Mouse (Mus musculus): Measurements from ENCODE around the gene Prr19. TPM values are rescaled to one million over a fixed set of nuclear protein-coding genes. Genes with fewer than 3 reads are reported as not detected.

The Prr19 gene
- polyA plus RNA-seq, 2 experiments, result 0.44 to 1.1 TPM

GRCm38 (mm10) chr7:25269545-25270271 is 31.5 kb upstream of the Prr19 start:
- Histone ChIP-seq H3K4me2 (replicated peaks; ENCODE audit: low read depth, low read length, severe bottlenecking) (peak overlapping the region; percentile 78), H3K36me3 (ENCODE audit: control insufficient read depth, insufficient read depth, low read length) (peaks cover 36% of the 10 kb centered on the region), H3K9me3 (ENCODE audit: control insufficient read depth, low read length) (no peaks in the 10 kb centered on the region), H3K27me3 (ENCODE audit: control insufficient read depth, insufficient read depth, low read length) (no peaks in the 10 kb centered on the region), H3K4me1 (ENCODE audit: control insufficient read depth, insufficient read depth, low read length) (peaks cover 20% of the 10 kb centered on the region), H3K9ac (ENCODE audit: low read depth, low read length, severe bottlenecking) (0 out of 2 replicates have a peak overlapping the region, but pooled peaks have one; percentile 72), H3K27ac (replicated peaks; ENCODE audit: low read depth, low read length) (no peak overlapping the region), H3K4me3 (replicated peaks; ENCODE audit: low read length) (peak overlapping the region; percentile 79)
- ATAC-seq (ENCODE audit: low FRiP score, low read depth), result no peak
- no peak for DNase-seq (ENCODE audit: low spot score)
- 91% methylated on average over 8 of the region's 8 CpGs for WGBS
- no peak for TF ChIP-seq POLR2A (IDR thresholded peaks at IDR 0.05; ENCODE audit: borderline replicate concordance, extremely low read depth, insufficient read depth, insufficient read length)

- no peak for TF ChIP-seq POLR2A (IDR thresholded peaks at IDR 0.05; ENCODE audit: borderline replicate concordance, extremely low read depth, insufficient read depth, insufficient read length)
- H3K27me3 ChIP-seq (ENCODE audit: control insufficient read depth, insufficient read depth, low read length), result no peaks in the 10 kb centered on the region
- H3K27ac ChIP-seq (replicated peaks; ENCODE audit: low read depth, low read length), result no peak overlapping the region
- H3K36me3 ChIP-seq (ENCODE audit: control insufficient read depth, insufficient read depth, low read length), result peaks cover 42% of the 10 kb centered on the region
- H3K4me3 ChIP-seq (replicated peaks; ENCODE audit: low read length), result no peak overlapping the region
- 87% methylated on average over 29 of the region's 35 CpGs for WGBS
- no peak overlapping the region for H3K4me2 ChIP-seq (replicated peaks; ENCODE audit: low read depth, low read length, severe bottlenecking)
- H3K9me3 ChIP-seq (ENCODE audit: control insufficient read depth, low read length), result no peaks in the 10 kb centered on the region
- no peak overlapping the region; the same call in 1 of the 2 replicates for H3K9ac ChIP-seq (ENCODE audit: low read depth, low read length, severe bottlenecking)
- ATAC-seq (ENCODE audit: low FRiP score, low read depth) (no peak), DNase-seq (ENCODE audit: low spot score) (no peak)
- peaks cover 27% of the 10 kb centered on the region for H3K4me1 ChIP-seq (ENCODE audit: control insufficient read depth, insufficient read depth, low read length)
Measured at GRCm38 (mm10) chr7:25270652-25271633, 30.3 kb upstream of the Prr19 start.

GRCm38 (mm10) chr7:25271651-25272444 is 29.4 kb upstream of the Prr19 start:
- Histone ChIP-seq H3K4me2 (replicated peaks; ENCODE audit: low read depth, low read length, severe bottlenecking) (no peak overlapping the region), H3K4me3 (replicated peaks; ENCODE audit: low read length) (no peak overlapping the region), H3K27ac (replicated peaks; ENCODE audit: low read depth, low read length) (no peak overlapping the region), H3K36me3 (ENCODE audit: control insufficient read depth, insufficient read depth, low read length) (peaks cover 42% of the 10 kb centered on the region), H3K9ac (ENCODE audit: low read depth, low read length, severe bottlenecking) (no peak overlapping the region), H3K27me3 (ENCODE audit: control insufficient read depth, insufficient read depth, low read length) (no peaks in the 10 kb centered on the region), H3K4me1 (ENCODE audit: control insufficient read depth, insufficient read depth, low read length) (peaks cover 34% of the 10 kb centered on the region), H3K9me3 (ENCODE audit: control insufficient read depth, low read length) (no peaks in the 10 kb centered on the region)
- TF ChIP-seq POLR2A (IDR thresholded peaks at IDR 0.05; ENCODE audit: borderline replicate concordance, extremely low read depth, insufficient read depth, insufficient read length), result no peak
- no peak for DNase-seq (ENCODE audit: low spot score)
- no peak for ATAC-seq (ENCODE audit: low FRiP score, low read depth)
- 89% methylated on average over 30 of the region's 30 CpGs for WGBS

- DNase-seq (ENCODE audit: low spot score) (no peak), ATAC-seq (ENCODE audit: low FRiP score, low read depth) (no peak)
- Histone ChIP-seq H3K9me3 (ENCODE audit: control insufficient read depth, low read length) (no peaks in the 10 kb centered on the region), H3K4me2 (replicated peaks; ENCODE audit: low read depth, low read length, severe bottlenecking) (no peak overlapping the region), H3K36me3 (ENCODE audit: control insufficient read depth, insufficient read depth, low read length) (peaks cover 42% of the 10 kb centered on the region), H3K27ac (replicated peaks; ENCODE audit: low read depth, low read length) (no peak overlapping the region), H3K4me1 (ENCODE audit: control insufficient read depth, insufficient read depth, low read length) (peaks cover 39% of the 10 kb centered on the region), H3K27me3 (ENCODE audit: control insufficient read depth, insufficient read depth, low read length) (no peaks in the 10 kb centered on the region), H3K4me3 (replicated peaks; ENCODE audit: low read length) (no peak overlapping the region), H3K9ac (ENCODE audit: low read depth, low read length, severe bottlenecking) (0 out of 2 replicates have a peak overlapping the region, but pooled peaks have one; percentile 4)
- TF ChIP-seq POLR2A (IDR thresholded peaks at IDR 0.05; ENCODE audit: borderline replicate concordance, extremely low read depth, insufficient read depth, insufficient read length), result no peak
- WGBS, result 91% methylated on average over 38 of the region's 38 CpGs
Measured at GRCm38 (mm10) chr7:25272445-25273258, 28.6 kb upstream of the Prr19 start.

All from limb, embryonic 14.5 days (tissue).